Mouse (Mus musculus) liver, adult 2 months (tissue): ENCODE measurements around the gene Gm973.

Experiments
- CTCF ChIP-seq: fragments of 200-500 bp; IDR thresholded peaks from 2 replicates; pipeline ENCODE4 v1.5.1; 2011; ENCODE audit warnings: low read depth, low read length, control low read depth
- POLR2A ChIP-seq: fragments of 200-500 bp; IDR thresholded peaks from 2 replicates; pipeline ENCODE4 v1.6.1; 2011; ENCODE audit warnings: low read length, control low read depth; ENCODE audit not compliant: insufficient read depth; ENCODE audit errors: extremely low read depth

GRCm38 (mm10) chr1:59670641-59671168 lies 154.6 kb downstream of the Gm973 start, which contains the start of gene Sumo1:
- no peak for TF ChIP-seq CTCF
- peak; percentile 87 for TF ChIP-seq POLR2A
